Comparison of ENCODE assay signal across 8 mouse cellular contexts in the genomic region with DNA sequence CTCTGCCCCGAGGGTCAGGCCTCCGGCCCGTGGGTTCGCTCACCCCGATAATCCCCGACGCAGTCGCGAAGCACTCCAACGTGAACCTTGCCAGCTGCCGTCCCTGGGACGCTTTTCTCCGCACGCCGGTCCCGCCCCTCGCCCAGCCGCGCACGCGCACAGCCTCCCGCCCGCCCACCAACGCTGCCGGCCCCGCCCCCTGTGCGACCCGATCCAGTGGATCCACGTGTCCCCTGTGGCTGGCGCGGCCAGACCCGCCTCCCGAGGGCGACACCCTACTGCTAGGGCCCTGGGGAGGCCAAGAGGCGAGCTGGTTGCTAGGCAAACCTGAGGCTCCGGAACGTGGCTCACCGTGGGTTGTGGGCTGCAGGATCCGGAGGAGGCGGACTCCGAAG. TPM values are rescaled to one million over a fixed set of nuclear protein-coding genes. Genes with fewer than 3 reads are reported as not detected.
A peak's percentile ranks its signal among the peaks of the same experiment; 100 is the strongest.
DNase-seq lines count a peak whose midpoint lies in the region; ATAC-seq and TF ChIP-seq lines count a peak whose summit lies in the region.

Gene Mcfd2, minus strand, starts transcription at position 144 of the 395 bp plus-strand sequence.

- H3K36me3 ChIP-seq in G1E (replicated peaks) = peaks cover 26% of the 10 kb centered on the region
- peaks cover 8% of the 10 kb centered on the region; the same call in 1 of the 2 replicates for H3K36me3 ChIP-seq in forebrain, postnatal 0 days (ENCODE audit: insufficient read depth)
- peaks cover 4% of the 10 kb centered on the region; the same call in 1 of the 2 replicates for H3K36me3 ChIP-seq in lung, embryonic 16.5 days (ENCODE audit: control insufficient read depth, insufficient read depth, low read length)

- ATAC-seq in G1E (ENCODE audit: extremely low read depth, insufficient number of reproducible peaks, low FRiP score, poor library complexity, severe bottlenecking) = peak; percentile 97
- ATAC-seq in forebrain, postnatal 0 days = peak; percentile 93
- peak; percentile 98 for ATAC-seq in lung, embryonic 16.5 days (ENCODE audit: low read depth)

- H3K4me3 ChIP-seq in G1E (ENCODE audit: low read depth, low read length) = peak within 1 kb of the TSS; percentile 97
- H3K4me3 ChIP-seq in forebrain, postnatal 0 days (ENCODE audit: low read depth, low read length) = peak within 1 kb of the TSS; percentile 90
- H3K4me3 ChIP-seq in lung, embryonic 16.5 days (ENCODE audit: low read length) = peak within 1 kb of the TSS; percentile 82

- TF ChIP-seq CTCF in G1E (IDR thresholded peaks at IDR 0.05; ENCODE audit: low read depth, low read length) = no peak
- TF ChIP-seq CTCF in forebrain, postnatal 0 days (IDR thresholded peaks at IDR 0.05; ENCODE audit: low read depth) = no peak; the same call in 1 of the 2 replicates

- H3K27me3 ChIP-seq in G1E (ENCODE audit: insufficient read depth, low read length) = peaks cover 30% of the 10 kb centered on the region
- no peaks in the 10 kb centered on the region for H3K27me3 ChIP-seq in forebrain, postnatal 0 days (ENCODE audit: insufficient read depth, low read length)
- H3K27me3 ChIP-seq in lung, embryonic 16.5 days (ENCODE audit: control insufficient read depth, insufficient read depth, low read depth, low read length) = no peaks in the 10 kb centered on the region

- H3K27ac ChIP-seq in forebrain, postnatal 0 days (ENCODE audit: low read depth, low read length) = peak within 1 kb of the TSS; percentile 72
- peak within 1 kb of the TSS; percentile 62; the same call in 1 of the 2 replicates for H3K27ac ChIP-seq in lung, embryonic 16.5 days (ENCODE audit: low read length)

- H3K4me2 ChIP-seq in forebrain, postnatal 0 days (ENCODE audit: low read depth) = peak within 1 kb of the TSS; percentile 86
- H3K4me2 ChIP-seq in lung, embryonic 16.5 days (ENCODE audit: low read depth, low read length) = peak within 1 kb of the TSS; percentile 63

- DNase-seq in G1E (ENCODE audit: low spot score) = peak; percentile 95
- DNase-seq in cerebellum, adult 18-20 months = peak; percentile 83 to 91
- DNase-seq in forebrain, postnatal 0 days = peak; percentile 95
- peak; percentile 97 for DNase-seq in heart, postnatal 4 days
- DNase-seq in layer of hippocampus, adult 9-10 months (ENCODE audit: low spot score) = peak; percentile 63
- peak; percentile 88 for DNase-seq in ovary, postnatal 10 days (ENCODE audit: low spot score)
- peak; percentile 81 to 93 for DNase-seq in thymus, postnatal 10 days (ENCODE audit: low spot score in 2 of 2)

- peak within 1 kb of the TSS; percentile 92 for H3K9ac ChIP-seq in forebrain, postnatal 0 days
- H3K9ac ChIP-seq in lung, embryonic 16.5 days (ENCODE audit: low read length) = peak within 1 kb of the TSS; percentile 96

- peaks cover 27% of the 10 kb centered on the region for H3K4me1 ChIP-seq in G1E (ENCODE audit: insufficient read depth, low read depth, low read length)
- H3K4me1 ChIP-seq in forebrain, postnatal 0 days (ENCODE audit: insufficient read depth) = peaks cover 20% of the 10 kb centered on the region
- peaks cover 13% of the 10 kb centered on the region for H3K4me1 ChIP-seq in lung, embryonic 16.5 days (replicated peaks; ENCODE audit: control insufficient read depth, insufficient read depth, low read length)

- H3K9me3 ChIP-seq in G1E (replicated peaks) = no peaks in the 10 kb centered on the region
- H3K9me3 ChIP-seq in forebrain, postnatal 0 days (ENCODE audit: low read length) = no peaks in the 10 kb centered on the region
- H3K9me3 ChIP-seq in lung, embryonic 16.5 days (ENCODE audit: control insufficient read depth, low read length) = no peaks in the 10 kb centered on the region

- WGBS in forebrain, postnatal 0 days = 0% methylated on average over 39 of the region's 41 CpGs
- WGBS in lung, embryonic 16.5 days = 0% methylated on average over 31 of the region's 41 CpGs

RNA-seq across cellular contexts. Expression of gene Mcfd2, which starts in this region (rescaled TPM):
- total RNA-seq in G1E (2014; fragmentation: Nextera tagmentation) (11.0 and 15.4 TPM in 2 replicates), G1E (2017) (34.4 and 34.6 TPM in 2 replicates)
- 4.0 and 5.3 TPM in 2 replicates for polyA plus RNA-seq in G1E (2012)
- 35.0 and 42.5 TPM in 2 replicates for total RNA-seq in forebrain, postnatal 0 days (2014; rRNA removed)
- polyA plus RNA-seq in forebrain, postnatal 0 days (2015; fragmentation: Nextera tagmentation; extraction: Ambion mirVana) = 37.9 and 40.7 TPM in 2 replicates
- total RNA-seq in heart, postnatal 4 days (2021) = 10 to 100 TPM; 37.4 to 41.8 TPM
- 113 and 118 TPM in 2 replicates for polyA plus RNA-seq in lung, embryonic 16.5 days (2015; fragmentation: Nextera tagmentation; extraction: Ambion mirVana)

Comparison
In these comparisons a context has a peak if more than half of its experiments do, and no peak if none do; other contexts are left out.
1. Peak in every context shown above with its lines: DNase-seq, ATAC-seq, H3K4me3 ChIP-seq and H3K27ac ChIP-seq.